Mouse (Mus musculus) kidney, embryonic 15.5 days (tissue): ENCODE results near the gene 1700025G04Rik. TPM values are rescaled to one million over a fixed set of nuclear protein-coding genes. Genes with fewer than 3 reads are reported as not detected.
A peak's percentile ranks its signal among the peaks of the same experiment; 100 is the strongest.

Source experiments
- ATAC-seq: fragments of 200-750 bp; cut with Nextera tagmentation; replicated peaks from 2 replicates; pipeline ENCODE4 v1.8.0; 2017; ENCODE audit warnings: moderate TSS enrichment; ENCODE audit not compliant: low FRiP score
- H3K27ac ChIP-seq: fragments of 300-500 bp; sonication (generic); 2 replicates; pipeline ENCODE4 v1.5.1; 2015; ENCODE audit warnings: mild to moderate bottlenecking, inconsistent platforms
- H3K27me3 ChIP-seq: fragments of 300-500 bp; sonication (generic); 2 replicates; pipeline ENCODE4 v1.6.1; 2015; ENCODE audit warnings: inconsistent platforms
- H3K36me3 ChIP-seq: fragments of 300-500 bp; sonication (generic); 2 replicates; pipeline ENCODE4 v1.6.1; 2015; ENCODE audit warnings: inconsistent platforms
- H3K4me1 ChIP-seq: fragments of 300-500 bp; sonication (generic); 2 replicates; pipeline ENCODE4 v1.6.1; 2015; ENCODE audit warnings: inconsistent platforms
- H3K4me2 ChIP-seq: fragments of 300-500 bp; sonication (generic); 2 replicates; pipeline ENCODE4 v1.6.1; 2015; ENCODE audit warnings: moderate library complexity, mild to moderate bottlenecking, inconsistent platforms
- H3K4me3 ChIP-seq: fragments of 300-500 bp; sonication (generic); replicated peaks from 2 replicates; pipeline ENCODE4 v1.5.1; 2015; ENCODE audit warnings: mild to moderate bottlenecking, inconsistent platforms
- H3K9ac ChIP-seq: fragments of 300-500 bp; sonication (generic); 2 replicates; pipeline ENCODE4 v1.6.1; 2015; ENCODE audit warnings: mild to moderate bottlenecking, inconsistent platforms
- H3K9me3 ChIP-seq: fragments of 300-500 bp; sonication (generic); replicated peaks from 2 replicates; pipeline ENCODE4 v1.6.1; 2016; ENCODE audit warnings: inconsistent platforms
- WGBS: fragments of 180-500 bp; shearing (Covaris S2); methylation state at CpG from one replicate; pipeline ENCODE4 v1.1.7; 2015; ENCODE audit warnings: mixed read lengths; 5-methylcytosine and 5-hydroxymethylcytosine counted together
- polyA plus RNA-seq: library from polyadenylated mRNA; unstranded; fragments of >200 nt; fragmentation: Nextera tagmentation; extraction: Ambion mirVana; gene quantifications from 2 replicates; pipeline ENCODE4 v1.2.1, GENCODE M21; 2015

Gene 1700025G04Rik
- polyA plus RNA-seq, 1 experiment from 2014 or later: 17.2 TPM

DNA sequence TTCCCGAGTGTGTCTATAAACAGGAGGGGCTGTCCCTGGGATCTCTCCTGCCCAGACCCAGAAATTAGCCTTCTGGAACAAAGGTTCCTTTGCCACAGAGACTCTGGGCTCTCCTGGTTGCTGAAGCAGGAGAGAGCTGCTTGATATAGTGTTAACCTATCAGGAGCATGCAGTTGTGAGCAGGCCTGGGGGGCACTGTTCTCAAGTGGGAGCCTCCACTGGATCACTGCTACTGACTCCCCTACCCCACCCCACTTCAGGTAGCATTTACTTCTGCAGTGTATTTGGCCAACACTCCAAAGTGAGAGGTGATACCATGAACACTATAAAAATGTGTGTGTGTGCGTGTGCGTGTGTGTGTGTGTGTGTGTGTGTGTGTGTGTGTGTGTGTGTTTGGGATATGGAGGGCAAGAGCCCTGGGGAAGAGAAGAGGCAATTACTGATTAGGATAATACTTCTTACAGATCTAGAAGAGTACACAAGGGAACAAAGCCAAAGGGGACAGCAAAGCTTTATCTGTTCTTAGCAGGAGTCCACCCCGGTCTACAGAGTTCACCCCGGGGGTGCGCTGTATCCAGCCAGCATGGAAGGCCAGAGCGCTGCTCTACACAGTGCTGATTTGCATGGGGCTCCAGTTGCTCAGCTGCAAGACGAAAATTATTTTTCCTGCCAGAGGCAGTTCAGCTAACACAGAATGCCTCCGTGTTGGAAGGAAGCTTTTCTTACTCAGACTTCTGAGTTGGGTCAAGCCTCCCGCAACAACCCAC lies 145.3 kb downstream of the 1700025G04Rik start:
- Histone ChIP-seq H3K9ac (no peak overlapping the region), H3K27me3 (no peaks in the 10 kb centered on the region), H3K4me1 (peaks cover 42% of the 10 kb centered on the region), H3K27ac (no peak overlapping the region), H3K4me2 (no peak overlapping the region), H3K4me3 (no peak overlapping the region), H3K36me3 (no peaks in the 10 kb centered on the region), H3K9me3 (no peaks in the 10 kb centered on the region)
- ATAC-seq: no peak
- whole genome bisulfite sequencing: 51% methylated on average over 10 of the region's 10 CpGs

DNA sequence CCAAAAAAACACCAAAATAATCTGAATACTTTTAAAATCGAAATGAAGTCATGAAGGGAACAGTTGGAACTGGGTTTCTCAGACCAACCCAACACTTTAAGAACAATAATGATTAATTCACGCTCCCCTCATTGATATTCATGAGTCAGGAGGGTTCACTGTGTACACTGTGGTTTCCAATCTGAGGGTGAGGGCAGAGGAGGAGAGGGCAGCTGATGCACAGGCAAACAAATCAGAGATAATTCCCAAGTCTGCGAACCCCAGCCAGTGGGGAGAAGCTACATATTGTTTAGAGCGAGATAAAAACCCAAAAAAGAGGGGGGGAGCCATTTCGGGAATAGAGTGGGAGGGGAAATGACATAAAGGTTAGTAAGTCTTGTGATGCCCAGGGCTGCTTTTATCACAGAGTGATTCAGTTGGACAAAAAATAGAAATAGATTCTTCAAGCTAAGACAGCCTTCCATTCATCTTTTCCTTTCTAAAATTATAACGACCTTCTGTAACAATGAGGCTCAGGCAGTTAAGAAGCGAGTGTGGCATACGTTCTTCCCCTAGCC lies 146.2 kb downstream of the 1700025G04Rik start:
- Histone ChIP-seq H3K27me3 (no peaks in the 10 kb centered on the region), H3K36me3 (no peaks in the 10 kb centered on the region), H3K27ac (no peak overlapping the region), H3K9ac (no peak overlapping the region), H3K4me2 (no peak overlapping the region), H3K4me3 (no peak overlapping the region), H3K4me1 (peaks cover 38% of the 10 kb centered on the region), H3K9me3 (no peaks in the 10 kb centered on the region)
- 69% methylated on average over 8 of the region's 8 CpGs for WGBS
- no peak for ATAC-seq

DNA sequence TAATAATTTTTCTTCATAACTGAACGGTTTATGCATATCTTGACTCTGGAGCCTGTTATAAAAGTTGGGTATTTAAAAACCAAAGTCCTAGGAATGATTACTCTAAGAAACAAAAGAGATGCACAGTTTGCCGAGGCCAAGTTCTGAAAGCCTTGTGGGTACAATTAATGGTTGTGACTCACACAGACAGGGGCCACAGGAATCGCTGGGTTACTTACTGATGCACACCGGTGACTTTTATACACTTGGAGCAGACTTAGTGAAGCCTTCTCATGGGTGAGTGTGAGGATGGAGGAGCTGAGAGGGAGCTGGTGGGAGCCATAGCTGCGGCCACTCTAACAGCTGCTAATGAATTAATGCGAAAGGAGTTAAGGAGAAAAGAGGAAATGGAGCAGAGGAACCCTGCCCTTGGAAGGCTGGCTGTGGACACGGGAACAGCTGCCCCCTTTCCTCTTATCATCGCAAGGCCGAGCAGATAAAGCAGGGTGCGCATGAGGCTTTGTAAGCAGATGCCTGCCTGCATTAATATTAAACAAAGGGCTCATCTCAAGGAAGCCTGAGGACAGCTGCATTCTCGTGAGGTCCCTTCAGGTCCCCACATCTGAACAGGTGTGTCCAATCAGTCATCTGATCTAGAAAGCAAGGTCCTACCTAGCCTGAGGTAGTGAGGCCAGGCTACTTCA lies 146.8 kb downstream of the 1700025G04Rik start:
- peaks cover 36% of the 10 kb centered on the region for H3K4me1 ChIP-seq
- H3K4me3 ChIP-seq: no peak overlapping the region
- no peak overlapping the region for H3K9ac ChIP-seq
- no peaks in the 10 kb centered on the region for H3K27me3 ChIP-seq
- H3K27ac ChIP-seq: no peak overlapping the region
- no peaks in the 10 kb centered on the region for H3K9me3 ChIP-seq
- 0 out of 2 replicates have a peak, but pooled peaks have one; percentile 38 for ATAC-seq
- WGBS: 53% methylated on average over 11 of the region's 11 CpGs
- no peak overlapping the region for H3K4me2 ChIP-seq
- H3K36me3 ChIP-seq: no peaks in the 10 kb centered on the region

GRCm38 (mm10) chr1:151939987-151940386 lies 149.9 kb downstream of the 1700025G04Rik start:
- no peak overlapping the region for H3K9ac ChIP-seq
- peaks cover 17% of the 10 kb centered on the region for H3K4me1 ChIP-seq
- no peaks in the 10 kb centered on the region for H3K36me3 ChIP-seq
- H3K4me3 ChIP-seq: no peak overlapping the region
- no peak for ATAC-seq
- H3K27ac ChIP-seq: no peak overlapping the region
- no peak overlapping the region for H3K4me2 ChIP-seq
- no peaks in the 10 kb centered on the region for H3K27me3 ChIP-seq
- no peaks in the 10 kb centered on the region for H3K9me3 ChIP-seq
- 62% methylated on average over 8 of the region's 8 CpGs for WGBS

GRCm38 (mm10) chr1:151939510-151939909 lies 150.4 kb downstream of the 1700025G04Rik start:
- Histone ChIP-seq H3K4me3 (no peak overlapping the region), H3K36me3 (no peaks in the 10 kb centered on the region), H3K4me2 (no peak overlapping the region), H3K9ac (no peak overlapping the region), H3K9me3 (no peaks in the 10 kb centered on the region), H3K27ac (no peak overlapping the region), H3K27me3 (no peaks in the 10 kb centered on the region), H3K4me1 (peaks cover 14% of the 10 kb centered on the region)
- no peak for ATAC-seq
- WGBS: 67% methylated on average over 6 of the region's 6 CpGs

GRCm38 (mm10) chr1:151933605-151934004 lies 156.3 kb downstream of the 1700025G04Rik start:
- H3K4me2 ChIP-seq: no peak overlapping the region
- H3K9me3 ChIP-seq: no peaks in the 10 kb centered on the region
- ATAC-seq: no peak
- no peaks in the 10 kb centered on the region for H3K4me1 ChIP-seq
- 75% methylated on average over 6 of the region's 6 CpGs for WGBS
- H3K27ac ChIP-seq: no peak overlapping the region
- H3K36me3 ChIP-seq: no peaks in the 10 kb centered on the region
- no peak overlapping the region for H3K9ac ChIP-seq
- H3K27me3 ChIP-seq: no peaks in the 10 kb centered on the region
- H3K4me3 ChIP-seq: no peak overlapping the region

- whole genome bisulfite sequencing: 52% methylated on average over 8 of the region's 8 CpGs
Measured at GRCm38 (mm10) chr1:151926826-151927225, 163.1 kb downstream of the 1700025G04Rik start.

DNA sequence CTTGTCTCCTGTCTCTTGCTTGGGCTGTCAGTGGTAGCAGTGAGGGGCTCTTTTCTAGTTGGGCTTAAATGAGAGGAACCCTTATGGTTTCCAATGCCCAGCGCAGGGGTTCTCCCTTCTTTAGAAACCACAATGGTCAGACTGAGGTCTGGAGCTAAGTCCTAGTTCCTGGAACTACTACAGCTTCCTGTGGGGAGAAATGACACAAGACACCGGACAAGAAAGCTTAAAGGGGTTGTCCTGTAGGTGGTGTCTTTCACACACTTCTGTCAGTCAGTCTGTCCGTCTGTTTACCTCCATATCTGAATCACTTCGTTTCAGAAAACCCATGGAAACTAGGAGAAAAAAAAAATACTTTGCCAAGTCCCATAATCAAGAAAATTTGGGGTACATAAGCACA lies 163.8 kb downstream of the 1700025G04Rik start:
- ATAC-seq: no peak
- peaks cover 11% of the 10 kb centered on the region; the same call in 1 of the 2 replicates for H3K4me1 ChIP-seq
- H3K9ac ChIP-seq: no peak overlapping the region
- H3K27ac ChIP-seq: no peak overlapping the region
- 63% methylated on average over 4 of the region's 4 CpGs for WGBS
- H3K36me3 ChIP-seq: no peaks in the 10 kb centered on the region
- no peak overlapping the region for H3K4me3 ChIP-seq
- H3K9me3 ChIP-seq: no peaks in the 10 kb centered on the region
- H3K4me2 ChIP-seq: no peak overlapping the region
- no peaks in the 10 kb centered on the region for H3K27me3 ChIP-seq

More at GRCm38 (mm10) chr1:151926826-151927225, 163.1 kb downstream of the 1700025G04Rik start:
- Histone ChIP-seq H3K4me1 (peaks cover 11% of the 10 kb centered on the region; the same call in 1 of the 2 replicates), H3K27me3 (no peaks in the 10 kb centered on the region), H3K4me3 (no peak overlapping the region), H3K4me2 (no peak overlapping the region), H3K27ac (peak overlapping the region; percentile 24; the same call in 1 of the 2 replicates), H3K9me3 (no peaks in the 10 kb centered on the region), H3K9ac (no peak overlapping the region), H3K36me3 (no peaks in the 10 kb centered on the region)
- ATAC-seq: no peak

GRCm38 (mm10) chr1:151925738-151926137 lies 164.2 kb downstream of the 1700025G04Rik start:
- no peak overlapping the region for H3K4me3 ChIP-seq

GRCm38 (mm10) chr1:151918806-151919357 lies 171.0 kb downstream of the 1700025G04Rik start:
- Histone ChIP-seq H3K9me3 (no peaks in the 10 kb centered on the region), H3K4me3 (no peak overlapping the region), H3K36me3 (no peaks in the 10 kb centered on the region), H3K27me3 (no peaks in the 10 kb centered on the region), H3K9ac (no peak overlapping the region), H3K4me1 (peaks cover 8% of the 10 kb centered on the region), H3K27ac (no peak overlapping the region), H3K4me2 (no peak overlapping the region)
- 61% methylated on average over 9 of the region's 9 CpGs for WGBS
- ATAC-seq: no peak; the same call in 1 of the 2 replicates

More at GRCm38 (mm10) chr1:151925738-151926137, 164.2 kb downstream of the 1700025G04Rik start:
- WGBS: 85% methylated on average over 7 of the region's 7 CpGs
- no peak overlapping the region for H3K9ac ChIP-seq
- no peak overlapping the region for H3K4me2 ChIP-seq
- no peaks in the 10 kb centered on the region for H3K36me3 ChIP-seq
- H3K27me3 ChIP-seq: no peaks in the 10 kb centered on the region
- no peak for ATAC-seq
- peaks cover 11% of the 10 kb centered on the region; the same call in 1 of the 2 replicates for H3K4me1 ChIP-seq
- no peak overlapping the region for H3K27ac ChIP-seq
- no peaks in the 10 kb centered on the region for H3K9me3 ChIP-seq

DNA sequence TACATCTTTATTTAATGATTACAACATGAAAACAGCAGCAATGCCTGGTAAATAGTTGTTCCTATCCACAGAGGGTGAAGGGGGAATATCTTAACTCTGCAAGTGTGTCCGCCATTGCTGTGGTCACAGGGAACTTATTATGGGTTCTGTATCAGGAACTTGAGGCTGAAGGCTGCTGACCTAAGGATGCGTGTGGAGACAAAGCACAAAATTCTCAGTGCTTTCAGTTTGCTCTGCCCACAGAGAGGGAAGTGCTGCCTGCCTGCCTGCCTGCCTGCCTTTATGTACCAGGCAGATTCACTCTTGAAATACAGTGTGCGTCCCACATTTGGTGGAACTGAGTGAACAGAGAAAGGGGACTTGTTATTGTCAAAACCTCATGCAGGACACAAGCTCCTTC lies 172.2 kb downstream of the 1700025G04Rik start:
- Histone ChIP-seq H3K4me3 (no peak overlapping the region), H3K27ac (no peak overlapping the region), H3K4me2 (no peak overlapping the region), H3K27me3 (no peaks in the 10 kb centered on the region), H3K36me3 (no peaks in the 10 kb centered on the region), H3K9me3 (no peaks in the 10 kb centered on the region), H3K4me1 (peaks cover 8% of the 10 kb centered on the region), H3K9ac (no peak overlapping the region)
- ATAC-seq: no peak
- 90% methylated on average over 3 of the region's 3 CpGs for WGBS

- no peaks in the 10 kb centered on the region for H3K9me3 ChIP-seq
- no peak for ATAC-seq
- WGBS: 92% methylated on average over 9 of the region's 9 CpGs
- H3K4me3 ChIP-seq: no peak overlapping the region
- H3K27me3 ChIP-seq: no peaks in the 10 kb centered on the region
- H3K9ac ChIP-seq: no peak overlapping the region
- H3K4me1 ChIP-seq: peaks cover 8% of the 10 kb centered on the region
- H3K36me3 ChIP-seq: no peaks in the 10 kb centered on the region
- no peak overlapping the region for H3K27ac ChIP-seq
- no peak overlapping the region for H3K4me2 ChIP-seq
Measured at GRCm38 (mm10) chr1:151914494-151914893, 175.4 kb downstream of the 1700025G04Rik start.
